Mouse (Mus musculus) kidney, adult 10 weeks (tissue): Measurements from ENCODE around the gene Rbp3. TPM values are rescaled to one million over a fixed set of nuclear protein-coding genes. Genes with fewer than 3 reads are reported as not detected.

Experiments used
- polyA plus RNA-seq: library from polyadenylated mRNA; stranded (reverse); fragments of 350-450 nt; fragmentation: Illumina TruSeq; extraction: RNeasy Lipid Tissue Mini Kit (QIAGEN cat#74804); gene quantifications from one replicate; pipeline ENCODE4 v1.2.3, GENCODE M21; 2014; ENCODE audit warnings: low read depth, low replicate concordance

Rbp3 gene
- not detected for polyA plus RNA-seq

GRCm38 (mm10) chr14:33953761-33954160 is at the start of gene Rbp3:
TSS of gene Rbp3 (plus strand) at chr14:33954003.

GRCm38 (mm10) chr14:33923168-33924070 is 30.4 kb upstream of the Rbp3 start, which contains the start of gene Gdf10:
TSS of gene Gdf10 (plus strand) at chr14:33923587.

GRCm38 (mm10) chr14:33940739-33941138 is 13.1 kb upstream of the Rbp3 start, which contains the start of gene Gdf2:
TSS of gene Gdf2 (plus strand) at chr14:33941039.

GRCm38 (mm10) chr14:33978604-33979059 is 24.8 kb downstream of the Rbp3 start, which contains the start of gene Zfp488:
TSS of gene Zfp488 (minus strand) at chr14:33978764.

Other genes starting within 250 kb of the Rbp3 start
- gene Gdf10, start 30.4 kb upstream of the Rbp3 start, polyA plus RNA-seq = 4.7 TPM
- gene Gdf2, start 13.0 kb upstream of the Rbp3 start, polyA plus RNA-seq = not detected
- not detected for gene Zfp488, start 24.8 kb downstream of the Rbp3 start, polyA plus RNA-seq
- not detected for gene Gm30083, start 61.2 kb downstream of the Rbp3 start, polyA plus RNA-seq
- gene Gm5460, start 62.8 kb downstream of the Rbp3 start, polyA plus RNA-seq = not detected
- gene Antxrl, start 98.7 kb downstream of the Rbp3 start, polyA plus RNA-seq = not detected
- gene Anxa8, start 132.0 kb downstream of the Rbp3 start, polyA plus RNA-seq = 0.61 TPM
- gene A630023A22Rik, start 148.8 kb downstream of the Rbp3 start, polyA plus RNA-seq = not detected
- not detected for gene Npy4r, start 198.5 kb downstream of the Rbp3 start, polyA plus RNA-seq
- gene Gprin2, start 247.7 kb downstream of the Rbp3 start, polyA plus RNA-seq = 0.16 TPM